Mouse (Mus musculus) kidney, adult 11 months (tissue): ENCODE measurements at regions not wholly inside any gene's neighbourhood (a gene's known extent, or its start where the extent isn't known, plus 50 kb on each side); places are given as distances from the start of the nearest gene placed in this dataset.

ENCODE experiments used
- DNase-seq: peaks from one replicate; pipeline ENCODE4 v3.0.0; 2022

GRCm38 (mm10) chr13:97320756-97321155, 79.9 kb downstream of the Enc1 start:
- no peak for DNase-seq

GRCm38 (mm10) chr13:97320298-97320697, 79.4 kb downstream of the Enc1 start:
- DNase-seq = no peak

- no peak for DNase-seq
These were observed 76.7 kb downstream of the Enc1 start for GRCm38 (mm10) chr13:97317633-97318032.

DNA sequence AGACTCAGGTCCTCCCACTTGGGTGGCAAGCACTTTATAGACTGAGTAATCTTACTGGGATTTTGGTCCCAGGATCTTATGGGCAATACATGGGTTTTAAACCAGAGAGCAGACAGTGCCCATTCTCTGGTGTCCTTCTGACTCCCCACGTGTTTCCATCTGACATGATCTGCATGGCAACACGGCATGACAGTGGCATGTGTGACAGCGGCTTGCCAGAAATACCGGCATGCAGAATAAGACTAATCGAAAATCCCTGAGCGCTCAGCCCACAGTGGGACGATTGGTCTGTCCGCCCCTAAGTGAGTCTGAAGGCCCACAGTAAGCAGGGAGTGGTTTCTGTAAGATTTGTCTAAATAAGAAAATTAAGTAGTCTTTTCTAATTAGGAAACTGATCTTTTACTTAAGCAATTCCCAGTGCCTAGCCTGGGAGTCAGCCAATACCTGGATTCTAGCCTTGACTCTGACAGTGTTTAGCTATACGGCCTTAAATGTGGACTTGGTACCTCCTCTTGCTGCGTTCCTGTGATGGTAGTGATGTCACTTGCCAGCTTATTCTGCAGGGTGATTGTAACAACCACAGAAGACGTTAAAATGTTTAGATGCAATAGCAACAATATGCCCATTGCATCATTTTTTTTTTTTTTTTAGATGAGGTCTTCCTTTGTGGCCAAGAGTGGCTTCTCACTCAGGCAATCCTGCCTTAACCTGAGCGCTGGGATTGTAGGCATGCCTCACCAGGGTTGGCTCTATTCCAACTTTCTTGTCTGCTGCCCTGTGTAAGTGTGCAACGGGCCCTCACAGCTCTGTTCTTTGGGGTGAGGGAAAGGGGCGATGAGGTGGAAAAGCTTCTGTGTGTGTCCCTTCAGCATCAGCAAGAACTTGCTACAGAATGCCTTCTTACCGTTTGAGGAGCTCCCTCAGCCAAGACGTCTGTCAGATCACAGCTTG, 71.8 kb downstream of the Enc1 start:
- no peak for DNase-seq

DNA sequence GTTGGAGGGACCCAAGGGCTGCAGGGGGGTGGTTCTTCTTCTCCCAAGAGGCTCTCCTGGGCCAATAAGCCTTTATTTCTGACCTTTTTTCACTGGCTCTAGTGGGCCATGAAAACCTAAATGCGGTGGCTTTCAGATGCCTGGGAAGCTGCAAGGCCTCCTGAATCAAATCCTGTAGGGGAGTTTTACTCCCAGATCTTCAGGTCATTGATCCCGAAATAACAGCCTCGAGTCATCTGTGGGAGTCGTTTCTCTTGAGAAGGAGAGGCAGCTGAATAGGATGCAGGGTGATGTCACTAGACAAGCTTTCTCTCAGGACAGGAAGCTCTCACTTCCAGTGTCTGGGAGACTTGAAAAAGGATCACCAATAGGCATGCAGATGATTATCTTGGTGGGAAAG, 70.4 kb downstream of the Enc1 start:
- no peak for DNase-seq

- no peak for DNase-seq
These were observed 69.9 kb downstream of the Enc1 start for GRCm38 (mm10) chr13:97310855-97311189.

DNA sequence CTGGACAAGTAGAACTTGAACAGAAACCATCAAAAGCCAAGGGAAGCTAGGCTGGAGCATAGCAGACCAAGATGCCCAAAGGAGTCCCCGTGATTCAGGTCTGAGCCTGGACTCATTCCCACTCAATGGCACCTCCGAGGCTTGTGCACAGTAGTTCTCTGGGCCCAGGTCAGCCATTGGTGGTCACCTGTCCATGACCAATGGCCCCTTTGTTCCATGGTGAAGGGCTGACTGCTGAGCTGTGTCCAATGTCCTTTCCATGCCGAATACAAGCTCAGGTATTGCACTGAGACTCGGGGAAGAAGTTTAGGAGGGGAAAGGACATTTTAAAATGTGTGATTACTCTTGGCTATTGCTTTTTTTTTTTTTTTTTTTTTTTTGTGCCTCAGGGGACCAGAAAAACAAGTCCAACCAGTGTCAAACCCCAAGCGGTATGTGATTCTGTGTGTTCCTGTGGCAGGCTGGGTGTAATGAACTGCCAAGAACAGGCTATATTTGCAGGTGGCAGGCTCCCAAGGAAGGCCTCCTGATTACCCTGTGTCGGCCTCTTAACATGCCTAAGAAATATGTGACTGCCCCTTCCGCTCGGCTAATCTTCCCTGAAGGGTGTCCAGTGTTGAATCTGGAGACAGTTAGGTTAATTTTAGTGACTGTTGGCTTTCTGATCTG, 69.4 kb downstream of the Enc1 start:
- peak; percentile 81 for DNase-seq

- DNase-seq = no peak
These were observed 68.5 kb downstream of the Enc1 start for GRCm38 (mm10) chr13:97309411-97309810.

DNA sequence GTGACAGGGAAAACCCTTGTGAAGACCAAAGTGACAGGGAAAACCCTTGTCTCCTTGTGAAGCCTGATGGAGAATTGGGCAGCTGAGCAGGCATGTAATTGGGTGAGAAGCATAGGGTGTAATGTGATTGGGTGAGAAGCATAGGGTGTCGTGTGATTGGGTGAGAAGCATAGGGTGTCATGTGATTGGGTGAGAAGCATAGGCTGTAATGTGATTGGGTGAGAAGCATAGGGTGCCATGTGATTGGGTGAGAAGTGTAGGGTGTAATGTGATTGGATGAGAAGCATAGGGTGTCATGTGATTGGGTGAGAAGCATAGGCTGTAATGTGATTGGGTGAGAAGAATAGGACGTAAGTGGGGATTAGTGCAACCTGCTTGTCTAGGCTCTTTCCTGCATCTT, 67.5 kb downstream of the Enc1 start:
- no peak for DNase-seq
